Mouse (Mus musculus) ES-Bruce4 (cell line): ENCODE measurements around the gene Kcnq1. TPM values are rescaled to one million over a fixed set of nuclear protein-coding genes. Genes with fewer than 3 reads are reported as not detected.

ENCODE experiments used
- H3K27ac ChIP-seq: 2 replicates; pipeline ENCODE4 v1.5.1; 2012; ENCODE audit warnings: low read length, inconsistent platforms; ENCODE audit not compliant: insufficient read depth
- H3K27me3 ChIP-seq: 2 replicates; pipeline ENCODE4 v1.6.1; 2012; ENCODE audit warnings: mild to moderate bottlenecking, low read length, inconsistent platforms; ENCODE audit not compliant: control insufficient read depth, poor library complexity, insufficient read depth, severe bottlenecking
- H3K36me3 ChIP-seq: 2 replicates; pipeline ENCODE4 v1.6.1; 2012; ENCODE audit warnings: inconsistent platforms, mild to moderate bottlenecking, low read length, moderate library complexity; ENCODE audit not compliant: control insufficient read depth, poor library complexity, insufficient read depth, severe bottlenecking
- H3K4me1 ChIP-seq: one replicate; pipeline ENCODE4 v1.8.1; 2011; ENCODE audit warnings: low read length; ENCODE audit not compliant: control insufficient read depth, insufficient read depth
- H3K4me3 ChIP-seq: 2 replicates; pipeline ENCODE4 v1.5.1; 2011; ENCODE audit warnings: low read depth, mild to moderate bottlenecking, low read length
- H3K9ac ChIP-seq: 2 replicates; pipeline ENCODE4 v1.6.1; 2012; ENCODE audit warnings: low read depth, mild to moderate bottlenecking, inconsistent platforms; ENCODE audit not compliant: poor library complexity, severe bottlenecking
- H3K9me3 ChIP-seq: replicated peaks from 2 replicates; pipeline ENCODE4 v1.6.1; 2012; ENCODE audit warnings: mild to moderate bottlenecking, low read length, inconsistent platforms; ENCODE audit not compliant: control insufficient read depth, poor library complexity, insufficient read depth, severe bottlenecking
- CTCF ChIP-seq: IDR thresholded peaks from one replicate; pipeline ENCODE4 v1.8.1; 2011; ENCODE audit warnings: low read depth, low read length
- EP300 ChIP-seq: IDR thresholded peaks from 2 replicates; pipeline ENCODE4 v1.6.1; 2011; ENCODE audit warnings: low read depth, low read length; ENCODE audit not compliant: insufficient read depth
- POLR2A ChIP-seq: IDR thresholded peaks from one replicate; pipeline ENCODE4 v1.8.1; 2011; ENCODE audit warnings: low read length; ENCODE audit not compliant: insufficient read depth
- polyA plus RNA-seq: library from polyadenylated mRNA; stranded (reverse); fragments of >200 nt; gene quantifications from 2 replicates; pipeline ENCODE4 v1.2.4, GENCODE M21; 2011; ENCODE audit warnings: low read depth; ENCODE audit not compliant: missing spikeins, insufficient read depth, insufficient read length

Gene Kcnq1
- polyA plus RNA-seq, 1 experiment = not detected

GRCm38 (mm10) chr7:143340601-143341281, 234.6 kb downstream of the Kcnq1 start:
- no peaks in the 10 kb centered on the region for H3K36me3 ChIP-seq
- no peak overlapping the region for H3K27ac ChIP-seq
- no peak overlapping the region for H3K9ac ChIP-seq
- H3K27me3 ChIP-seq = peaks cover 4% of the 10 kb centered on the region; the same call in 1 of the 2 replicates
- H3K4me3 ChIP-seq = no peak overlapping the region
- no peak for TF ChIP-seq POLR2A
- no peak for TF ChIP-seq EP300
- no peak for TF ChIP-seq CTCF
- no peaks in the 10 kb centered on the region for H3K9me3 ChIP-seq
- no peaks in the 10 kb centered on the region for H3K4me1 ChIP-seq

DNA sequence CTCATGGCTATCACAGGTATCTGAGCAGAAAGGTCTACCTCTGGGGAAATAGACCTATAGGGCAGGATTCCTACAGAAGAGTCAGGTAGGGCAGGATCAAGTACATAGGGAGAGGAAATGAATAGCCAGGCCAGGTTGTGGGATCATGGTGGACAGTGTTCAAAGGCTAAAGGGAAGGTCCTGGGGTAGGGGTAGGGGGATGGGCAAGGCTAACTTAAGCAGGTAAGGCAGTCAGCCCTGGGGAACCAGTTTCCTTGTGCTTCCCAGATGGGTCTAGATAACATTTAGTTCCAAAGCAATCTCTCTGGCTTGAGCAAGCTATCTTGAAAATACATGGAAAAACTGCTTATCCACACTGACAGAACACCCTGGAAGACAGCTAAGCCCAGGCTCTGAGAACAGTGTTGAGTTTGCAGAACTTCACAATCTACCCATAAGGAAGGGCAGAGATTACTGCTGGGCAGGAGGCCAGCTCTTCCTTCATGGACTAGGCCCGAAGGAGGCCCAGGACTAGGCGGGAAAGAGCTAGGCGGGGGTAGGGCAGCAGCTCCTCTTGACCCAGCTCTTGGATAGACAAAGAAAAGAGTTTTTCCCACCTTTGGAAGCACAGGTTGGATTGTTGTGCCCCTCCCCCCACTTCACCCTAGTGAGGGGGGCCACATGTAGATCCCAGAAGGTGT, 235.3 kb downstream of the Kcnq1 start:
- H3K27me3 ChIP-seq = peaks cover 3% of the 10 kb centered on the region; the same call in 1 of the 2 replicates

DNA sequence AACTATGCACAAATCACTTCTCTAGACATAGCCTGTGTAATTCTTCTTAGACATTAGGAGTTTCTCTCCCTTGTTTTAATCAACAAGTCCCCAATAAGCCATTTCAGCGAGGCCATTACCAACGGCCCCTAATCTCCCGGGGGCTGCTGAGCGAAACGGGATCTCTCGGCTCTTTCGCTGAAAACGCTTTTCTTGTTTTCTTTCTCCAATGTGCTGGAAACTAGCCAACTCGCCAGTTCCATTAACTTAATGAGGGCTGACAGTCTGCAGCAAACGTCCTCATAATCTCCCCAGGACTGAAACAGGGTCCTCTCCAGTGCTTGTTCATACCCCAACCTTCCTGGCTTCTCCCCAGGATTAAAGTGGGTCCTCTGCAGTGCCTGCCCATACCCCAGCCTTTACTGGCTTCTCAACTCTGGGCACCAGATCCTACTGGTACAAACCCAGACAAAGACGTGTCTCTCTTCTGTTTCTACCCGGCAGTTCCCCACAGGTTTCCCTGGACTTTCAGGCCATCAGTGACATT, 237.7 kb downstream of the Kcnq1 start:
- Histone ChIP-seq H3K9me3 (no peaks in the 10 kb centered on the region), H3K4me1 (no peaks in the 10 kb centered on the region), H3K4me3 (no peak overlapping the region), H3K36me3 (no peaks in the 10 kb centered on the region), H3K27me3 (no peaks in the 10 kb centered on the region), H3K27ac (no peak overlapping the region), H3K9ac (no peak overlapping the region)
- TF ChIP-seq CTCF (no peak), EP300 (no peak), POLR2A (no peak)

More for the DNA sequence above, 235.3 kb downstream of the Kcnq1 start:
- Histone ChIP-seq H3K4me1 (no peaks in the 10 kb centered on the region), H3K27ac (no peak overlapping the region), H3K9ac (no peak overlapping the region), H3K4me3 (no peak overlapping the region), H3K36me3 (no peaks in the 10 kb centered on the region), H3K9me3 (no peaks in the 10 kb centered on the region)
- TF ChIP-seq EP300 = no peak
- no peak for TF ChIP-seq CTCF
- TF ChIP-seq POLR2A = no peak

- Histone ChIP-seq H3K27me3 (no peaks in the 10 kb centered on the region), H3K9ac (no peak overlapping the region)
- TF ChIP-seq CTCF = no peak
- no peak for TF ChIP-seq EP300
These were observed 243.1 kb downstream of the Kcnq1 start for GRCm38 (mm10) chr7:143349287-143349686.

DNA sequence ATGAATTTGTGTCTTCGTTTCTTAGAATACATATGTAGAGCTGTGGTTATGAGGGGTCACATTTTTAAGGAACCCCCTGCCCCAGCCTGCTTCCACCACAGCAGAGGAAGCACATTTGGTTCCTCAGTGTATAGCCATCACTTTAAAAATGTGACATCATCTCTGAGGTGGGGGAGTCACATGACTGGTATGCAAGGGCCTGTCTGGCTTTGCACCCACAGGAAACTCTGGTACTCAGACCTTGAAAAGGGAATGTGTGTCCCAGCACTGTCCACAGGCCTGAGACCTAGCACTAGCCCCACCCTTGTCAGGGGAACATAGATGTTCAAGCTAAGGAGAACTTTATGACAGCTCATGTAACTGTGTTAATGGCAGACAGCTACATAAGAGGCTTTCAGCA, 243.7 kb downstream of the Kcnq1 start:
- H3K4me3 ChIP-seq = no peak overlapping the region
- no peaks in the 10 kb centered on the region for H3K36me3 ChIP-seq
- H3K9me3 ChIP-seq = no peaks in the 10 kb centered on the region
- no peaks in the 10 kb centered on the region for H3K27me3 ChIP-seq
- TF ChIP-seq POLR2A = no peak
- no peak for TF ChIP-seq EP300
- TF ChIP-seq CTCF = no peak
- no peak overlapping the region for H3K9ac ChIP-seq
- H3K27ac ChIP-seq = no peak overlapping the region
- H3K4me1 ChIP-seq = no peaks in the 10 kb centered on the region

More at GRCm38 (mm10) chr7:143349287-143349686, 243.1 kb downstream of the Kcnq1 start:
- Histone ChIP-seq H3K36me3 (no peaks in the 10 kb centered on the region), H3K27ac (no peak overlapping the region), H3K4me3 (no peak overlapping the region), H3K9me3 (no peaks in the 10 kb centered on the region), H3K4me1 (no peaks in the 10 kb centered on the region)

DNA sequence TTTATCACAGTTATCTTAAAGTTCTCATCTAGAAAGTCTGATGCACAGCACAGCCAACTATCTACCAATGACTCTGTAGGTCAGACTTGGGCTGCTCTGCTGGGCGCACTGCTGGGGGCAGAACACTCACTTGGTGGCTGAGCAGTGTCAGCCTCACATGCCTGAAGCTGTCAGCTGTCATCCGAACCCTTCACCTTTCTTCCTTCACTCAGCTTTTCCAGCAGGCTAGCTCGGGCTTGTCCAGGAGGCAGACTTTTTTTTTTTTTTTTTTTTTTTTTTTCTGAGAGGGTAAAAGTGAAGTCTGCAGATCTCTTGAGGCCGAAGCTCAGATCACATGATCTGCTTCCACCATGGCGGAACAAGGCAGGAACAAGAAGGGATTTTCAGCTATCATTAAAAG, 249.7 kb downstream of the Kcnq1 start:
- H3K27ac ChIP-seq = no peak overlapping the region
- H3K4me1 ChIP-seq = no peaks in the 10 kb centered on the region
- H3K4me3 ChIP-seq = no peak overlapping the region
- TF ChIP-seq CTCF = no peak
- no peak for TF ChIP-seq POLR2A
- H3K9ac ChIP-seq = no peak overlapping the region
- H3K9me3 ChIP-seq = no peaks in the 10 kb centered on the region
- no peaks in the 10 kb centered on the region for H3K36me3 ChIP-seq
- H3K27me3 ChIP-seq = no peaks in the 10 kb centered on the region
